Mouse (Mus musculus): Measurements from ENCODE around the gene Ccr8. TPM values are rescaled to one million over a fixed set of nuclear protein-coding genes. Genes with fewer than 3 reads are reported as not detected.
A peak's percentile ranks its signal among the peaks of the same experiment; 100 is the strongest.

Gene Ccr8
- total and polyA plus RNA-seq, 2 experiments, result 0.07 TPM; not detected in 1

DNA sequence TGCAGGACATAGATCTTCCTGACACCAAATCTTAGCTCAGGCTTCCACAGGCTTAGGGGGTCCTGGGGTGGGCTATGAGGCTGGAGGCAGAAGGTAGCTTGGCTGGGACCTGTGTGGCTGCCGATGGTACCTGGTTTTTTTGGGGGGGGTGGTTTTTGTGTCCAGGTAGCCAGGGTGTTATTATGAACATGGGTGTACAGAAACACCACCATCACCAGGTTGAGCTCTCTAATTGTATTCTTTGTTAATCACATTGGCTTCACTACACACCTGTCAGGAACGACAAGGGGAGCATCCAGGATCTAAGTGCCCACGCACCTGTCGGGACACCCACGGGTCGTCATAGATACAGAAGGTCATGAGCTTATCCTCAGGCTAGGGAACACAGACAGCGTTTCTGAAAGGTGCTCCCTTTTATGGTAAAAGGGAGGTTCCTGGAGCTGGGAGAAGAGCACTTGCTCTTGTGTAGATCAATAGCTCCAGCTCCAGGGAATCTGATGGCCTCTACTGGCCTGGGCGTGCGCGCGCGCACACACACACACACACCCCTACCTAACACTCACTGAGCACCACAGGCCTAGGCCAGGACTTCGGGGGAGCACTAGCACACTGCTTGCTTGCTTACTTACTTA lies 42.7 kb downstream of the Ccr8 start:
- DNase-seq (ENCODE audit: extremely low read depth, low read depth, low spot score), result no peak
- Histone ChIP-seq H3K79me2 (ENCODE audit: control insufficient read depth, insufficient read depth, low read length) (no peaks in the 10 kb centered on the region), H3K4me3 (ENCODE audit: insufficient read depth, low read depth, low read length) (no peak overlapping the region), H3K27me3 (ENCODE audit: control insufficient read depth, insufficient read depth, low read length) (no peaks in the 10 kb centered on the region), H3K9ac (ENCODE audit: low read depth, low read length) (no peak overlapping the region), H3K27ac (replicated peaks; ENCODE audit: insufficient read depth, low read depth, low read length) (no peak overlapping the region), H3K4me1 (ENCODE audit: control insufficient read depth, insufficient read depth, low read length) (0 out of 2 replicates have a peak, but pooled peaks cover 1% of the 10 kb centered on the region), H3K36me3 (ENCODE audit: control insufficient read depth, insufficient read depth, low read length) (peaks cover 23% of the 10 kb centered on the region)
- WGBS, result 68% methylated on average over 13 of the region's 13 CpGs
- TF ChIP-seq POLR2A (IDR thresholded peaks at IDR 0.05; ENCODE audit: extremely low read depth, insufficient read depth, low read length) (no peak), CTCF (IDR thresholded peaks at IDR 0.05; ENCODE audit: low read depth, low read length) (no peak)

DNA sequence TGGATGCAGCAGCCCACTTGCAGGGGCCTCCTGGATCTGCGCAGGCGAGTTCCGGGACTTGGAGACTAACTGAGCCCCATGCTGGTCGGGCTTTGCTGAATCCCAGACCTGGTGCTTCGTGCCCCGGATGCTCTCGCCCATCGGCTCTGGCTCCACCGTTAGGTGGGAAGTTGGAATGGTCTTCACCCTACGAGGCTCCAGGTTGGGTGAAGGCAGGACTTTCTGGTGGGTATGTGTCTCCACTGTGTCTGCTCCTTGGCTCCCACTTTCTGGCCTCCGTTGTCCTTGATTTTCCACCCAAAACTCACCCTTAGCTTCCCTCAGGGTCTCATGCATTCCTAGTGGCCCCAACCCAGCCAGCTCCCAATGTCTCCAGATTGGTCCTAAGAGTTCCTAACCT lies 43.5 kb downstream of the Ccr8 start:
- H3K27me3 ChIP-seq (ENCODE audit: control insufficient read depth, insufficient read depth, low read length), result no peaks in the 10 kb centered on the region
- TF ChIP-seq CTCF (IDR thresholded peaks at IDR 0.05; ENCODE audit: low read depth, low read length) (no peak), POLR2A (IDR thresholded peaks at IDR 0.05; ENCODE audit: extremely low read depth, insufficient read depth, low read length) (no peak)
- H3K4me1 ChIP-seq (ENCODE audit: control insufficient read depth, insufficient read depth, low read length), result no peaks in the 10 kb centered on the region
- 95% methylated on average over 11 of the region's 11 CpGs for WGBS
- no peaks in the 10 kb centered on the region for H3K79me2 ChIP-seq (ENCODE audit: control insufficient read depth, insufficient read depth, low read length)
- DNase-seq (ENCODE audit: extremely low read depth, low read depth, low spot score), result no peak
- H3K27ac ChIP-seq (replicated peaks; ENCODE audit: insufficient read depth, low read depth, low read length), result no peak overlapping the region
- H3K9ac ChIP-seq (ENCODE audit: low read depth, low read length), result no peak overlapping the region
- no peak overlapping the region for H3K4me3 ChIP-seq (ENCODE audit: insufficient read depth, low read depth, low read length)
- H3K36me3 ChIP-seq (ENCODE audit: control insufficient read depth, insufficient read depth, low read length), result peaks cover 18% of the 10 kb centered on the region

- no peaks in the 10 kb centered on the region for H3K36me3 ChIP-seq (ENCODE audit: control insufficient read depth, insufficient read depth, low read length)
- H3K9ac ChIP-seq (ENCODE audit: low read depth, low read length), result no peak overlapping the region
- no peak overlapping the region for H3K4me3 ChIP-seq (ENCODE audit: insufficient read depth, low read depth, low read length)
- no peaks in the 10 kb centered on the region for H3K79me2 ChIP-seq (ENCODE audit: control insufficient read depth, insufficient read depth, low read length)
- peak; percentile 36 for DNase-seq (ENCODE audit: extremely low read depth, low read depth, low spot score)
- TF ChIP-seq POLR2A (IDR thresholded peaks at IDR 0.05; ENCODE audit: extremely low read depth, insufficient read depth, low read length) (no peak), CTCF (IDR thresholded peaks at IDR 0.05; ENCODE audit: low read depth, low read length) (peak; percentile 68; the same call in 1 of the 2 replicates)
- WGBS, result 4% methylated on average over 4 of the region's 4 CpGs
- H3K4me1 ChIP-seq (ENCODE audit: control insufficient read depth, insufficient read depth, low read length), result no peaks in the 10 kb centered on the region
- H3K27me3 ChIP-seq (ENCODE audit: control insufficient read depth, insufficient read depth, low read length), result no peaks in the 10 kb centered on the region
- no peak overlapping the region for H3K27ac ChIP-seq (replicated peaks; ENCODE audit: insufficient read depth, low read depth, low read length)
Measured at GRCm38 (mm10) chr9:120140652-120141051, 48.7 kb downstream of the Ccr8 start.

DNA sequence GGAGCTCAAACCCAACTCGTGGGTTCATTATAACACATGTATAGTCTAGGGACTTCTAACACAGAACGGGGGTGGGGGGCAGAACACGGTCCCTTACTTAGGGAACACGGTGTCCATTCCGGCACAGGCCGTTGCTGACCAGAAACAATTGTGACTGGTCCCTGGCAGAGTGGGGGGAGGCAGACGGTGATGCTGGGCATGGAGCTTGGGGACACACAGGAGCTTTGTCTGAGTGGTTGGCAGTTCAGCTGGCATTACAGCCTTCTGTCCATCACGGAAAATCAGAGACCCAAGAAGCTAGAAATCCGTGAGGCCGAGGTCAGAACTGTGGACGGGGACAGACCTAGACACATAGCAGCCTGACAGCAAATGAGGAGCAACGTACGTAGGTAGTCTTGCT lies 52.6 kb downstream of the Ccr8 start:
- Histone ChIP-seq H3K4me1 (ENCODE audit: control insufficient read depth, insufficient read depth, low read length) (no peaks in the 10 kb centered on the region), H3K27ac (replicated peaks; ENCODE audit: insufficient read depth, low read depth, low read length) (no peak overlapping the region), H3K4me3 (ENCODE audit: insufficient read depth, low read depth, low read length) (no peak overlapping the region), H3K79me2 (ENCODE audit: control insufficient read depth, insufficient read depth, low read length) (no peaks in the 10 kb centered on the region), H3K36me3 (ENCODE audit: control insufficient read depth, insufficient read depth, low read length) (no peaks in the 10 kb centered on the region), H3K9ac (ENCODE audit: low read depth, low read length) (no peak overlapping the region), H3K27me3 (ENCODE audit: control insufficient read depth, insufficient read depth, low read length) (no peaks in the 10 kb centered on the region)
- no peak for DNase-seq (ENCODE audit: extremely low read depth, low read depth, low spot score)
- 88% methylated on average over 13 of the region's 13 CpGs for WGBS
- TF ChIP-seq CTCF (IDR thresholded peaks at IDR 0.05; ENCODE audit: low read depth, low read length) (no peak), POLR2A (IDR thresholded peaks at IDR 0.05; ENCODE audit: extremely low read depth, insufficient read depth, low read length) (no peak)

Other genes starting within 250 kb of the Ccr8 start
- gene Wdr48, start 197.2 kb upstream of the Ccr8 start, total RNA-seq (2014; rRNA removed), result 23.3 and 24.5 TPM in 2 replicates
- gene Wdr48, start 197.2 kb upstream of the Ccr8 start, polyA plus RNA-seq (2012; rRNA removed), result 12.5 and 13.3 TPM in 2 replicates
- gene Gorasp1, start 154.5 kb upstream of the Ccr8 start, total RNA-seq (2014; rRNA removed), result 10.9 and 11.5 TPM in 2 replicates
- 18.1 and 20.7 TPM in 2 replicates for gene Gorasp1, start 154.5 kb upstream of the Ccr8 start, polyA plus RNA-seq (2012; rRNA removed)
- gene Ttc21a, start 154.5 kb upstream of the Ccr8 start, total RNA-seq (2014; rRNA removed), result 0.07 TPM in 1 of 2 replicates, not detected in the other
- not detected in 2 replicates for gene Ttc21a, start 154.5 kb upstream of the Ccr8 start, polyA plus RNA-seq (2012; rRNA removed)
- 5.8 and 9.2 TPM in 2 replicates for gene Csrnp1, start 107.5 kb upstream of the Ccr8 start, total RNA-seq (2014; rRNA removed)
- 9.7 and 10.4 TPM in 2 replicates for gene Csrnp1, start 107.5 kb upstream of the Ccr8 start, polyA plus RNA-seq (2012; rRNA removed)
- gene Xirp1, start 68.5 kb upstream of the Ccr8 start, total RNA-seq (2014; rRNA removed), result under 0.01 and 0.09 TPM in 2 replicates
- 0.11 TPM in 2 replicates for gene Xirp1, start 68.5 kb upstream of the Ccr8 start, polyA plus RNA-seq (2012; rRNA removed)
- 0.09 and 0.40 TPM in 2 replicates for gene Cx3cr1, start 22.2 kb upstream of the Ccr8 start, total RNA-seq (2014; rRNA removed)
- 0.27 and 0.39 TPM in 2 replicates for gene Cx3cr1, start 22.2 kb upstream of the Ccr8 start, polyA plus RNA-seq (2012; rRNA removed)
- gene Slc25a38, start 18.3 kb downstream of the Ccr8 start, total RNA-seq (2014; rRNA removed), result 18.7 and 24.6 TPM in 2 replicates
- gene Slc25a38, start 18.3 kb downstream of the Ccr8 start, polyA plus RNA-seq (2012; rRNA removed), result 39.3 and 44.2 TPM in 2 replicates
- gene Rpsa, start 35.6 kb downstream of the Ccr8 start, total RNA-seq (2014; rRNA removed), result 646 and 710 TPM in 2 replicates
- 896 and 1,141 TPM in 2 replicates for gene Rpsa, start 35.6 kb downstream of the Ccr8 start, polyA plus RNA-seq (2012; rRNA removed)
- gene Mobp, start 57.6 kb downstream of the Ccr8 start, total RNA-seq (2014; rRNA removed), result 0.13 TPM in 1 of 2 replicates, not detected in the other
- not detected in 2 replicates for gene Mobp, start 57.6 kb downstream of the Ccr8 start, polyA plus RNA-seq (2012; rRNA removed)
- 0.13 and 0.28 TPM in 2 replicates for gene Myrip, start 209.4 kb downstream of the Ccr8 start, total RNA-seq (2014; rRNA removed)
- 0.09 and 0.17 TPM in 2 replicates for gene Myrip, start 209.4 kb downstream of the Ccr8 start, polyA plus RNA-seq (2012; rRNA removed)